Mouse (Mus musculus) liver, embryonic 15.5 days (tissue): ENCODE results near the gene Klhdc9. TPM values are rescaled to one million over a fixed set of nuclear protein-coding genes. Genes with fewer than 3 reads are reported as not detected.

Source experiments
- ATAC-seq: fragments of 200-750 bp; cut with Nextera tagmentation; 2 replicates; pipeline ENCODE4 v1.8.0; 2017; ENCODE audit warnings: moderate number of reproducible peaks, mild to moderate bottlenecking, moderate library complexity; ENCODE audit not compliant: insufficient read depth
- H3K27ac ChIP-seq: fragments of 300-500 bp; sonication (generic); replicated peaks from 2 replicates; pipeline ENCODE4 v1.5.1; 2015; ENCODE audit warnings: mild to moderate bottlenecking, inconsistent platforms
- H3K27me3 ChIP-seq: fragments of 300-500 bp; sonication (generic); 2 replicates; pipeline ENCODE4 v1.6.1; 2015; ENCODE audit warnings: mild to moderate bottlenecking, inconsistent platforms
- H3K36me3 ChIP-seq: fragments of 300-500 bp; sonication (generic); replicated peaks from 2 replicates; pipeline ENCODE4 v1.6.1; 2015; ENCODE audit warnings: moderate library complexity, mild to moderate bottlenecking, inconsistent platforms
- H3K4me1 ChIP-seq: fragments of 300-500 bp; sonication (generic); replicated peaks from 2 replicates; pipeline ENCODE4 v1.6.1; 2015; ENCODE audit warnings: inconsistent platforms
- H3K4me2 ChIP-seq: fragments of 300-500 bp; sonication (generic); 2 replicates; pipeline ENCODE4 v1.6.1; 2015; ENCODE audit warnings: moderate library complexity, mild to moderate bottlenecking, inconsistent platforms
- H3K4me3 ChIP-seq: fragments of 300-500 bp; sonication (generic); replicated peaks from 2 replicates; pipeline ENCODE4 v1.5.1; 2015; ENCODE audit warnings: mild to moderate bottlenecking, inconsistent platforms
- H3K9ac ChIP-seq: fragments of 300-500 bp; sonication (generic); 2 replicates; pipeline ENCODE4 v1.6.1; 2015; ENCODE audit warnings: moderate library complexity, mild to moderate bottlenecking, inconsistent platforms
- H3K9me3 ChIP-seq: fragments of 300-500 bp; sonication (generic); replicated peaks from 2 replicates; pipeline ENCODE4 v1.6.1; 2016; ENCODE audit warnings: inconsistent platforms
- WGBS: fragments of 180-500 bp; shearing (Covaris S2); methylation state at CpG from one replicate; pipeline ENCODE4 v1.1.7; 2015; ENCODE audit warnings: mixed read lengths; ENCODE audit not compliant: insufficient replicate concordance; 5-methylcytosine and 5-hydroxymethylcytosine counted together
- polyA plus RNA-seq: library from polyadenylated mRNA; unstranded; fragments of >200 nt; fragmentation: Nextera tagmentation; extraction: Ambion mirVana; gene quantifications from 2 replicates; pipeline ENCODE4 v1.2.1, GENCODE M21; 2015

Klhdc9 gene
- 0.21 and 0.33 TPM in 2 replicates for polyA plus RNA-seq

- Histone ChIP-seq H3K9ac (peak within 1 kb of the TSS; percentile 56), H3K27me3 (no peaks in the 10 kb centered on the region), H3K4me1 (peaks cover 29% of the 10 kb centered on the region), H3K9me3 (no peaks in the 10 kb centered on the region), H3K4me3 (peak within 1 kb of the TSS; percentile 63), H3K27ac (peak within 1 kb of the TSS; percentile 61), H3K36me3 (peaks cover 24% of the 10 kb centered on the region), H3K4me2 (peak within 1 kb of the TSS; percentile 87)
- 3% methylated on average over 21 of the region's 21 CpGs for WGBS
- ATAC-seq, result peak; percentile 85
These were observed at the start of gene Klhdc9 for GRCm38 (mm10) chr1:171360656-171361055. Gene Klhdc9 (minus strand): TSS chr1:171360798.

GRCm38 (mm10) chr1:171410231-171410630 is 49.6 kb upstream of the Klhdc9 start:
- no peak for ATAC-seq
- H3K27me3 ChIP-seq, result peaks cover 11% of the 10 kb centered on the region; the same call in 1 of the 2 replicates
- H3K4me2 ChIP-seq, result no peak overlapping the region
- 0 out of 2 replicates have a peak, but pooled peaks cover 9% of the 10 kb centered on the region for H3K36me3 ChIP-seq
- H3K27ac ChIP-seq, result no peak overlapping the region
- H3K4me3 ChIP-seq, result no peak overlapping the region
- H3K9me3 ChIP-seq, result no peaks in the 10 kb centered on the region
- 76% methylated on average over 1 of the region's 1 CpGs for WGBS
- H3K4me1 ChIP-seq, result peaks cover 24% of the 10 kb centered on the region
- no peak overlapping the region for H3K9ac ChIP-seq

- H3K27ac ChIP-seq, result no peak overlapping the region
- H3K9ac ChIP-seq, result no peak overlapping the region
- ATAC-seq, result no peak
- H3K4me1 ChIP-seq, result no peaks in the 10 kb centered on the region
- 57% methylated on average over 5 of the region's 5 CpGs for WGBS
- no peaks in the 10 kb centered on the region for H3K9me3 ChIP-seq
- H3K4me2 ChIP-seq, result no peak overlapping the region
- 0 out of 2 replicates have a peak, but pooled peaks cover 7% of the 10 kb centered on the region for H3K36me3 ChIP-seq
- no peak overlapping the region for H3K4me3 ChIP-seq
- peaks cover 11% of the 10 kb centered on the region; the same call in 1 of the 2 replicates for H3K27me3 ChIP-seq
These were observed 46.7 kb upstream of the Klhdc9 start for GRCm38 (mm10) chr1:171407263-171407662.

GRCm38 (mm10) chr1:171402991-171403390 is 42.4 kb upstream of the Klhdc9 start:
- Histone ChIP-seq H3K4me1 (no peaks in the 10 kb centered on the region), H3K4me3 (no peak overlapping the region), H3K9ac (no peak overlapping the region), H3K4me2 (no peak overlapping the region), H3K36me3 (0 out of 2 replicates have a peak, but pooled peaks cover 7% of the 10 kb centered on the region), H3K27me3 (no peaks in the 10 kb centered on the region), H3K27ac (no peak overlapping the region), H3K9me3 (no peaks in the 10 kb centered on the region)
- WGBS, result 73% methylated on average over 9 of the region's 9 CpGs
- ATAC-seq, result no peak

GRCm38 (mm10) chr1:171401821-171402220 is 41.2 kb upstream of the Klhdc9 start:
- Histone ChIP-seq H3K4me2 (no peak overlapping the region), H3K9ac (no peak overlapping the region), H3K36me3 (no peaks in the 10 kb centered on the region), H3K9me3 (no peaks in the 10 kb centered on the region), H3K27me3 (no peaks in the 10 kb centered on the region), H3K4me3 (no peak overlapping the region), H3K27ac (no peak overlapping the region), H3K4me1 (no peaks in the 10 kb centered on the region)
- no peak for ATAC-seq
- 76% methylated on average over 4 of the region's 4 CpGs for WGBS

GRCm38 (mm10) chr1:171390101-171390500 is 29.5 kb upstream of the Klhdc9 start:
- Histone ChIP-seq H3K36me3 (no peaks in the 10 kb centered on the region), H3K4me3 (peak overlapping the region; percentile 47), H3K9me3 (no peaks in the 10 kb centered on the region), H3K9ac (no peak overlapping the region), H3K27ac (0 out of 2 replicates have a peak overlapping the region, but pooled peaks have one; percentile 72), H3K4me1 (peaks cover 16% of the 10 kb centered on the region), H3K4me2 (peak overlapping the region; percentile 58), H3K27me3 (no peaks in the 10 kb centered on the region)
- WGBS, result 9% methylated on average over 4 of the region's 4 CpGs
- ATAC-seq, result peak; percentile 37

GRCm38 (mm10) chr1:171388376-171389102 is 27.9 kb upstream of the Klhdc9 start, which contains the start of gene Arhgap30:
Gene Arhgap30 (plus strand): TSS chr1:171388954.
- H3K4me2 ChIP-seq, result peak within 1 kb of the TSS; percentile 58
- peaks cover 2% of the 10 kb centered on the region; the same call in 1 of the 2 replicates for H3K27me3 ChIP-seq
- ATAC-seq, result peak; percentile 62
- peak within 1 kb of the TSS; percentile 72 for H3K27ac ChIP-seq
- H3K36me3 ChIP-seq, result no peaks in the 10 kb centered on the region
- WGBS, result 20% methylated on average over 15 of the region's 15 CpGs
- H3K4me3 ChIP-seq, result peak within 1 kb of the TSS; percentile 47
- H3K9ac ChIP-seq, result no peak within 1 kb of the TSS
- H3K4me1 ChIP-seq, result peaks cover 16% of the 10 kb centered on the region
- no peaks in the 10 kb centered on the region for H3K9me3 ChIP-seq

GRCm38 (mm10) chr1:171387099-171387498 is 26.5 kb upstream of the Klhdc9 start:
- H3K4me1 ChIP-seq, result peaks cover 16% of the 10 kb centered on the region
- H3K4me3 ChIP-seq, result no peak overlapping the region
- no peaks in the 10 kb centered on the region for H3K9me3 ChIP-seq
- no peak overlapping the region for H3K9ac ChIP-seq
- no peak overlapping the region for H3K27ac ChIP-seq
- WGBS, result 43% methylated on average over 6 of the region's 6 CpGs
- H3K36me3 ChIP-seq, result no peaks in the 10 kb centered on the region
- H3K4me2 ChIP-seq, result no peak overlapping the region
- ATAC-seq, result no peak
- peaks cover 9% of the 10 kb centered on the region; the same call in 1 of the 2 replicates for H3K27me3 ChIP-seq

- no peaks in the 10 kb centered on the region for H3K36me3 ChIP-seq
- H3K4me3 ChIP-seq, result no peak overlapping the region
- H3K9me3 ChIP-seq, result no peaks in the 10 kb centered on the region
- 55% methylated on average over 9 of the region's 9 CpGs for WGBS
- peaks cover 19% of the 10 kb centered on the region for H3K27me3 ChIP-seq
- H3K4me2 ChIP-seq, result no peak overlapping the region
- no peak for ATAC-seq
- H3K27ac ChIP-seq, result no peak overlapping the region
- H3K4me1 ChIP-seq, result peaks cover 15% of the 10 kb centered on the region
- H3K9ac ChIP-seq, result no peak overlapping the region
These were observed 24.6 kb upstream of the Klhdc9 start for GRCm38 (mm10) chr1:171385171-171385570.

GRCm38 (mm10) chr1:171384361-171384760 is 23.8 kb upstream of the Klhdc9 start:
- 57% methylated on average over 9 of the region's 9 CpGs for WGBS
- H3K27ac ChIP-seq, result no peak overlapping the region
- H3K4me3 ChIP-seq, result no peak overlapping the region
- H3K4me2 ChIP-seq, result no peak overlapping the region
- H3K36me3 ChIP-seq, result no peaks in the 10 kb centered on the region
- H3K27me3 ChIP-seq, result peaks cover 27% of the 10 kb centered on the region
- peaks cover 22% of the 10 kb centered on the region for H3K4me1 ChIP-seq
- no peaks in the 10 kb centered on the region for H3K9me3 ChIP-seq
- H3K9ac ChIP-seq, result no peak overlapping the region
- ATAC-seq, result no peak

- 60% methylated on average over 11 of the region's 11 CpGs for WGBS
- no peak overlapping the region for H3K9ac ChIP-seq
These were observed 21.6 kb upstream of the Klhdc9 start for GRCm38 (mm10) chr1:171382096-171382620.

More at GRCm38 (mm10) chr1:171382096-171382620, 21.6 kb upstream of the Klhdc9 start:
- Histone ChIP-seq H3K4me2 (no peak overlapping the region), H3K9me3 (no peaks in the 10 kb centered on the region), H3K27me3 (peaks cover 35% of the 10 kb centered on the region), H3K4me3 (no peak overlapping the region), H3K36me3 (no peaks in the 10 kb centered on the region), H3K27ac (no peak overlapping the region), H3K4me1 (peaks cover 11% of the 10 kb centered on the region)
- ATAC-seq, result no peak
